Mouse (Mus musculus) spleen, postnatal 4 days (tissue): Measurements from ENCODE around the gene Osbp2.

Experiments used
- DNase-seq, 2 experiments: peaks; one replicate each; pipeline ENCODE4 v3.0.0; 2022; ENCODE audit warnings: low spot score in 2 of 2

Gene Osbp2

GRCm38 (mm10) chr11:3862661-3863453, 846 bp downstream of the Osbp2 start:
- DNase-seq, result no peak

DNA sequence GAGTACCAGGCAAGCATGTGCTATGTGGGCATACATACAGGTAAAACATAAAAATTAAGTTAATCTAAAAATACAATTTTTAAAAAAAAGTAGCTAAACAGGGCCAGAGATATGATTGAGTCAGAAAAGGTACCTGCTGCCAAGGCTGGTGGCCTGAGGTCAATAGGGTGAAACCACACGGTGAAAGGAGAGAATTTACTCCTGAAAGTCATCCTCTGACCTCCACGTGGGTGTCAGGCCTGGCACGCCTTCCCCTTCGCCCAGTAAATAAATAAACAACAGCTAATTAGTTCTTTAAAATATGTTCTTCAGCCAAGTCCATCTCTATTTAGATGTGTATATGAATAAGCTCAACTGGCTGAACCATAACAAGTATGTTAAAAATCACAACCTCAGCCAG, 3.3 kb downstream of the Osbp2 start:
- DNase-seq, result no peak

DNA sequence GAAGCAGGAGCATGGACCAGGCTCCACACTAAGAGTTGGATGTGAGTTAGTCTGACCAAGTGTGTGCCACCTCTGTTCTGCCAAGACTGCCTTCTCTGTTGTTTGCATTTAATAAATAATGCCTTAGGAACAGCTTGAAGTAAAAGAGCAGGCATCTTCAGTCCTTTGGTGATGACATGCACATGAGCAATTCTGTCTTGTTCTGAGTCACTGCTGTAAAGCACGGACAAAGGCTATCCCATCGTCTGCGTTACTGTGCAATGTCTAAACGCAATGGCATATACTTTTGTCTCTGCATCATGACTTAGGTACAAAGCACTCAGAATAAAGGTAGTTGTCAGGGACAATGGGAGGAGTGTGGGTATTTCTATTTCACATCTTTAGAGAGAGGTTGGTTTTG, 3.9 kb downstream of the Osbp2 start:
- no peak for DNase-seq

DNA sequence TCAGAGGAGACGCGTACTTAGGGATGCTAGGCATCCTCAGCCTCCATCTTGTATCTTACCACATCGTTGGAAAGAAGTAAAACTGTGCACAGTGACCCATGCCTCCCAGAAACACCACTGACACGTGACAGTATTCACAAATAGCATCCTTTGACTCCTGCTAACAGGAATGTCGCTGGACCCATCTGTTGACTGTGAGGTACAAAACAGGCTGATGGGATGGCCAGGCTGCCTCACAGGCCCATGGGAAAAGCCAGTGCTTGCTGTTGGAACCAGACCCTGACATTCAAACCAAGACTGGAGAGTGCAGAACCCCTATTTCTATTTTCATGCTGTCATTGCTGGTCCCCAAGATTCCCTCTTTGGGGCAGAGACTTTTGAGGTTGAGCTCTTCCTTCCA, 5.8 kb downstream of the Osbp2 start:
- DNase-seq, result no peak

GRCm38 (mm10) chr11:3855846-3856245, 7.9 kb downstream of the Osbp2 start:
- DNase-seq, result no peak

DNA sequence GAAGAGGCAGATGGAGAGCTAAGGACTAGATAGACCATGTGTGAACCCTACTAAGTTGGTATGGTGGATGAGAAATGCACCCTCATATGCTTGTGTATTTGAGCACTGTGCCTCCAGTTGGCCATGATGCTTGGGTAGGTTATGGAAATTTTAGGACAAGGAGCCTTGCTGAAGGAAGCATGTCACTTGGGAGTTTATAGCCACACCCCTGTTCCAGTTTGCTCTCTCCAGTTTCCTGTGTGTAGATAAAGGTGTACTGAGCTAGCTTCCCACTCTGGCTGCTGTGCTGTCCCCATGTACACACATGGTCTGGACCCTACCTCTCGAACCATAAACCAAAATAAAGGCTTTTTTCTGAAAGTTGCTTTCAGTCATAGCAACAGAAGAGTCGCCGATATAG, 9.5 kb downstream of the Osbp2 start:
- DNase-seq, result no peak

DNA sequence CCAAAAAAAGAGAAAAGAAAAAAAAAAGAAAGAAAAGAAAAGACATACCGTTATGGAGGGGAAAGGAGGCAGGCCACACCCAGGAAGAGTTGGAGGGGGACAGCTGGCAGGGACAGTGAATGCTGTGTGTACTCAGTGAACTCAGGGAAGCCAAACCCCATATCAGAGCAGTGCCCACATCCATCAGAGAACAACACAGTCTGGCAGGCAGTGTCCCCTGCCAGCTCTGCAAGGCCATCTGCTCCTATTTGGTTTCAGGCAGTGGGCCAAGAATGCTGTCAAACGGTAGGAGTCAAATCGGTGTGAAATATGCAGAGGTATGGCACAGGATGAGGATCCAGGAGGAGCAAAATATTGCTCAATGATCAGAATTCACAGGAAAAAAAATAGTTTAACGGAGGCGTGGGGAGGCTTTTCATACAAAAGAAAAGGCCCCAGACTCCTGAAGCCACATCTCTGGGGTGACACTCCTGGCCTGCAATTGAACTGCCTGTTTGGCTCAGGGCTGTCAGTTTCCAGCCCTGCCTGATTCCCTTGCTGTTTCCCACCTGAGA, 10.1 kb downstream of the Osbp2 start:
- no peak for DNase-seq

DNA sequence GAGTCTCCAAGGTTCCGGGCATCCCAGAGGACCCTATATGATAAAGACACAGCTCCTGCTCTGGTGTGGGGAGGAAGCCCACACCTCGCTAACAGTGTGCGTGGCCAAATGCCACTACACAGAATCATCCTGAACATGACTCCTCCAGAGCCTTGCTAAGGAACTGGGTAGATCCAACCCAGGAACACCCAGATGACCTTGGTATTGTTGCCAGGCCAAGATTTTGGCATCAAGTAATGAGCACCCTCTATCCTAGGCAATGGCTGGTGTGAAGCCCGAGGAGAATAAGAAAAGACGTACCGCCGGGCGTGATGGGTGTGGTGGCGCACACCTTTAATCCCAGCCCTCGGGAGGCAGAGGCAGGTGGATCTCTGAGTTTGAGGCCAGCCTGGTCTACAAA, 10.7 kb downstream of the Osbp2 start:
- no peak for DNase-seq

DNA sequence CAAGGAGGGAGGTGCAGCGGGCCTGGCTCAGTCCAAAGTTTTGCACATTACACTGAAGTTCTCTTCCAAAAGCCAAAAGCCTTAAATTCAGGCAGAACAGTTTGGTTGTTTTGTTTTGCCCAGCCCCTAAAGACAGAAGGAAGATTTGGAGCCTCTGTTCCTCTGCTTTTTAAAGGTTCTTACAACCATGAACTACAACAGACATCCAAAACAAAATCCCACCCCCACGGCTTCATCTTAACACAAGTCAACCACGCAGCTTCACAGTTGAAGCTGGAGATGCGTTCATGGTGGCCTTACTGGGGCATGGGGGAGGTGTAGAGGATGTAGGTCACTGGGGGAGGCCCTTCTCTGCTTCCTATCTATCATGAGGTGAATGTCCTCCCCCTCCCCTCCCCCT, 11.8 kb downstream of the Osbp2 start:
- DNase-seq, result no peak

DNA sequence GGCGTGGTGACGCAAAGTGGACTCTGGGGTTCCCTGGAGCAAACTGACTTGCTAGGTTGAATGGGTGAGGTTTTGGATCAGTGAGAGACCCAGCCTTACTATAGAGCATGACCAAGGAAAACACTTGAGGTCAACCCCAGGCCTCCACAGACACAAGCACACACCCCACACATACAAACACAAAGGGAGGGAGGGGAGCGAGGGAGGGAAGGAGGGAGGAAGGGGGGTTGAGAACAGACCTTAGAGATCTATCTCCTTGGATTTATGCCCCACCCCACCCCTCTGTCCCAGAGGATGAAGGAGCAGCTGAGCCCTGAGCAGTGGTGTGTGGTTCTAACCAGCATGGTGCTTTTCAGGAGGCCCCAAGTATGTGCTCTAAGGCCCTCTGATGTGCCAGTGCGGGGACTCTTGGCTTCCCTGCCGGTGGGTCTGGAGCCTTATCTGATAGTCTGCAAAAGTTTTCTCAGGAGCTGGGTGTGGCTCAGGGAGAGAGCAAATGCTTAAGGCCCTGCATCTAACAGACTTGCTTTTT, 12.9 kb downstream of the Osbp2 start:
- DNase-seq, result no peak

DNA sequence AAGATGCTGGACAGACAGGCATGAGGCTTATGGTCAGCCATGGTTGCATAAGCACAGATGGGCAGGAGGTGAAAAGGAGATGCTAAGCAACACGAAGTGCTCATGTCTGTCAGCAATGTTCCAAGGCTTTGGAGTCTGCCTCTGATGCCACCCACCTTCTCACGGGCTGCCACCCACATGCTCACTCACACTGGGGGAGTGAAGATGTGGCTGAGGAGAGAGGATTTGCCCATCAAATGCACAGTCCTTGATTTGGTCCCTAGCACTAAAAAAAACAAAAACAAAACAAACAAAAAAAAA, 13.4 kb downstream of the Osbp2 start:
- no peak for DNase-seq

DNA sequence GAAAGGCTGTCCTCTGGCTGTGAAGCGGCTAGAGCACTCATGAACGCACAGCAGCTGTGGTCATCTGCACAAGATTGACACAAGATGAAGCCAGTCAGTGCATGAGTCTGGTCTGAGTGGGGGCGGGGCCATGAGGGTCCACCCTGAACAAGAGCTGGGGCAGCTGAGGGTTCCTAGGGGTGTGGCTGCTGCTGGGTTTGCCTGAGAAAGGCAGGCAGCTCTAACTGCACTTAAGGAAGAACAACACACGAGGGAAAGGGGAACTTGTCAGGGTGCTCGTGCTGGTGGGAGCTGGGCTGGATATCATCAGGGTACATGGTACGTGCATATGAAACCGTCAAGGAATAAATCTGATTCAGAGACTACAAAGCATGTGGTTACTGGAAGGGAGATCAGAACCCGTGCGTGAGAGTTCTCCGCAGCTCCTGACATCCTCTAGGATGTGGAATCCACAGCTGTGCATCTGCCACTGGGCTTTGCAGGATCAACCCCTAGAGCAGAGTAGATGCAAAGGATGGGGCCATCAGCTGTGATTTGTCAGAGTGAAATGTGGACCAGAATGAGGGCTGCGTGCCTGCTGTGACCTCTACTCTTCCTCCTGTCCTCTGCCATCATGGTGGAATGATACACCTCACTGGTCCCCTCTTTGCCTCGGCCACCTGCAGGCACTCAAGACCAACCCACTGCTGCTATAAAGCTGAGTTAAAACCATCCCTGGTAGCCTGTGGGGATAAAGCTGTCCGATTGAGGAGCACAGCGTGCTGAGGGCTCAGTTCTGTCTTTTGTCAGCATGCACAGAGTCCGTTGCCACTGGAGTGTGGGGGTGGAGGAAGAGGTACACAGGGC, 14.0 kb downstream of the Osbp2 start:
- DNase-seq, result no peak

GRCm38 (mm10) chr11:3846351-3846750, 17.4 kb downstream of the Osbp2 start:
- DNase-seq, result no peak

GRCm38 (mm10) chr11:3843943-3844734, 19.6 kb downstream of the Osbp2 start:
- no peak for DNase-seq

GRCm38 (mm10) chr11:3835271-3835670, 28.4 kb downstream of the Osbp2 start:
- DNase-seq, result no peak

GRCm38 (mm10) chr11:3834421-3835098, 29.1 kb downstream of the Osbp2 start:
- DNase-seq, result peak in 1 of 2 experiments; percentile 71

DNA sequence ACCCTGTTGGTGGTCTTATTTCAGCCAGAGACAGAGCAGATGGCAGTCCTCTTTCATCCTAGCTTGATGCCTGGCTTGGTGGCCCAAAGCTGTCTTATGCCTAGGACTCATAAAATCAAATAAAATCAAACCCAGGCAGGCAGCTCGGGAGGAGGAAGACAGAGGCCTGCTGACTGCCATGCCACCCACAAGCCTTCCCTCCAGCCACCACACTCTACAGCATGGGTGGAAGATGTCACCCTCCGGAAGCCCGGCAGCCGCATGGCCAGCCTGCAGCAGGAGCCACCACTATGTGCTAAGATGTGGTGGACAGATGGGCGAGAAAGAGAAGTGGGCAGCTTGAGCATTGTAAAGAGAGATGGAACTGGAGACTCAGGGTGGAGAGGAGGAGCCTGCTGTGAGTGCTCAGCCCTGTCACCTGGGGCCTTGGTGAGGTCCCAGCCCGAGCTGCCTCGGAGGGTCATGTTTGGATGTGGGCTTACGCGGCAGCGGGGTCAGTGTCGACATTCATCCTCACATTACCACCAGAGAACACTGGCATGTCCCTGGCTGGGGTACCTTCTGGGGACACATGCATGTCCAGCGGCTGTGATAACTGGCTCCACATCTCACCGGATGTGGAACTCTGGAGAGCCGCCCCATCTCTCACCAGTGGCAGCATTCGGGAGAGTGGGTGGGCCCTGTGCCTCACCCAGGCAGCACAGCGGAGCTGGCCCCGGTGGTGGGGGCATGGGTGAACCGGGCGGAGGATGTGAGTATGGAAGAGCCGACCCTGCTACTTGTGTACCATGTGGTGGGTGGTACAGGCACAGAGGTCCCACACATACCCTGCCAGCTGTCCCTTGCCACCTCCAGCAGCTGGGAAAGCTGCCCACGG, 29.9 kb downstream of the Osbp2 start:
- no peak for DNase-seq

DNA sequence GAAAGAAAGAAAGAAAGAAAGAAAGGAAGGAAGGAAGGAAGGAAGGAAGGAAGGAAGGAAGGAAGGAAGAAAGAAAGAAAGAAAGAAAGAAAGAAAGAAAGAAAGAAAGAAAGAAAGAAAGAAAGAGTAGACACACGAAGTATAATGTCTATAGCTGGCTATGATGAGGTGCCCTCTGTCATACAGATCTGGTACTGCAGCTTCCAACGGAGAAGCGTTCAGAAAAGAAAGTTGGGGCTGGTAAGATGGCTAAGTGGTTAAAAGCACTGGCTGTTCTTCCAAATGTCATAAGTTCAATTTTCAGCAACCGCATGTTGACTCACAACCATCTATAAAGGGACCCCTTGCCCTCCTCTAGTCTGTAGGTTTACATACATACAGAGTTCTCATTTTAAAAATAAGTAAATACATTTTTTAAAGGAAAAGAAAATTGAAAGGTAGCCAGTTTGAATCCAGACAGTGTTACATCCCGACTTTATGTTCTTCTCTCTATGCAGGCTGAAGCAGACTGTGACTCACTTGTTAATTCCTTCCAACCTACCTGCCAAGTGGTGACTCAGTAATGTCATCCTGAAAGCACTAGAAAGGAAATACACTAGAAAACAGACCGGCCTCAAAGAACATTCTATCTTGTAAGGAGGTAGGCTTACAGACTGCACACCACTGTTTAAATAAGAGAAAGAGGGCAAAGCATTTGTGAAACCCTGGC, 31.4 kb downstream of the Osbp2 start:
- no peak for DNase-seq

GRCm38 (mm10) chr11:3829736-3830135, 34.0 kb downstream of the Osbp2 start:
- DNase-seq, result no peak

- no peak for DNase-seq
These were observed 39.6 kb downstream of the Osbp2 start for GRCm38 (mm10) chr11:3824138-3824537.
